Mouse (Mus musculus): Measurements from ENCODE around the gene Cabp4.

Cabp4 gene

GRCm38 (mm10) chr19:4164100-4164499 lies 20.3 kb upstream of the Cabp4 start:
- DNase-seq, result no peak

- DNase-seq, result no peak
Measured at GRCm38 (mm10) chr19:4163543-4163887, 19.7 kb upstream of the Cabp4 start.

GRCm38 (mm10) chr19:4162646-4163542 lies 19.1 kb upstream of the Cabp4 start, which contains the start of gene Rps6kb2:
Rps6kb2 (minus strand) TSS chr19:4163354.
- DNase-seq, result peak; percentile 97 to 98

GRCm38 (mm10) chr19:4159049-4159448 lies 15.2 kb upstream of the Cabp4 start:
- no peak for DNase-seq

GRCm38 (mm10) chr19:4156771-4157170 lies 12.9 kb upstream of the Cabp4 start:
- DNase-seq, result no peak

- no peak for DNase-seq
Measured at GRCm38 (mm10) chr19:4156073-4156579, 12.3 kb upstream of the Cabp4 start.

GRCm38 (mm10) chr19:4155223-4156072 lies 11.6 kb upstream of the Cabp4 start:
- DNase-seq, result no peak

- DNase-seq, result no peak
Measured at GRCm38 (mm10) chr19:4154437-4155222, 10.8 kb upstream of the Cabp4 start.

GRCm38 (mm10) chr19:4153232-4153654 lies 9.4 kb upstream of the Cabp4 start, which contains the start of gene Ptprcap:
Ptprcap (plus strand) TSS chr19:4153604.
- DNase-seq, result no peak

GRCm38 (mm10) chr19:4152445-4153231 lies 8.8 kb upstream of the Cabp4 start:
- DNase-seq, result no peak

GRCm38 (mm10) chr19:4151898-4152297 lies 8.1 kb upstream of the Cabp4 start:
- no peak for DNase-seq

- no peak for DNase-seq
Measured at GRCm38 (mm10) chr19:4151488-4151860, 7.6 kb upstream of the Cabp4 start.

GRCm38 (mm10) chr19:4150567-4151487 lies 7.0 kb upstream of the Cabp4 start:
- no peak for DNase-seq

- no peak for DNase-seq
Measured at GRCm38 (mm10) chr19:4149764-4150461, 6.1 kb upstream of the Cabp4 start.

- no peak for DNase-seq
Measured at GRCm38 (mm10) chr19:4149283-4149682, 5.5 kb upstream of the Cabp4 start.

- DNase-seq, result no peak
Measured at GRCm38 (mm10) chr19:4148819-4149218, 5.0 kb upstream of the Cabp4 start.

- DNase-seq, result peak; percentile 97 to 98
Measured at GRCm38 (mm10) chr19:4148491-4148806, 4.6 kb upstream of the Cabp4 start, which contains the start of gene Coro1b. Coro1b (plus strand) TSS chr19:4148619.

- no peak for DNase-seq
Measured at GRCm38 (mm10) chr19:4147782-4148490, 4.1 kb upstream of the Cabp4 start.

GRCm38 (mm10) chr19:4147022-4147405 lies 3.2 kb upstream of the Cabp4 start:
- no peak for DNase-seq

Data from kidney, adult 8-10 months (tissue).